Mouse (Mus musculus): ENCODE data around the gene Nos1ap.

DNA sequence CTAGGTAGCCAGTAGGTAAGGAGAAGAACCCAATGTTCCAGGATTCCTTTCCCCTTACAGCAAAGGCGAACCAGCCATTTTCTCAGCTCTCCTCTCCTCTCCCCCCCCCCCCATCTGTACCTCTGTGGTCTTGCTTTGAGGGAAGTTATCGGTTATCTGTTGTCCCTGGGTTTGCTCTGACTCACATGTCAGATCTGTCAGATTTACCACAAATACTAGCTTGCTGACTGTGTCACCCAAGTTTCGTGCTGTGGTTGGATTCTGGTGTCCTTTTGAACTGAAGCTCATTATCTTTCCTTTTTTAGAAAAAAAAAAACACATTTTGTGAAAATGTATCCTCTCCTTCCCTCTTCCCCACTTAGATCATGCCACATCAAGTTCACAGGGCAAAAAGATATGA lies 50.2 kb downstream of the Nos1ap start:
- TF ChIP-seq CTCF (IDR thresholded peaks at IDR 0.05) (no peak), EP300 (IDR thresholded peaks at IDR 0.05) (no peak)

Data from lung, postnatal 0 days (tissue).